Mouse (Mus musculus) embryonic facial prominence, embryonic 12.5 days (tissue): Measurements from ENCODE around the gene Dvl2. TPM values are rescaled to one million over a fixed set of nuclear protein-coding genes. Genes with fewer than 3 reads are reported as not detected.

Source experiments
- ATAC-seq: fragments of 200-750 bp; cut with Nextera tagmentation; 2 replicates; pipeline ENCODE4 v1.8.0; 2017; ENCODE audit not compliant: insufficient number of reproducible peaks, insufficient read depth, low FRiP score, low TSS enrichment
- H3K27ac ChIP-seq: fragments of 300-500 bp; sonication (generic); 2 replicates; pipeline ENCODE4 v1.5.1; 2016; ENCODE audit warnings: mild to moderate bottlenecking
- H3K27me3 ChIP-seq: fragments of 300-500 bp; sonication (generic); 2 replicates; pipeline ENCODE4 v1.6.1; 2016; ENCODE audit warnings: mild to moderate bottlenecking, moderate library complexity
- H3K36me3 ChIP-seq: fragments of 300-500 bp; sonication (generic); 2 replicates; pipeline ENCODE4 v1.6.1; 2016; ENCODE audit warnings: mild to moderate bottlenecking
- H3K4me1 ChIP-seq: fragments of 300-500 bp; sonication (generic); 2 replicates; pipeline ENCODE4 v1.6.1; 2016
- H3K4me2 ChIP-seq: fragments of 300-500 bp; sonication (generic); replicated peaks from 2 replicates; pipeline ENCODE4 v1.6.1; 2016; ENCODE audit warnings: mild to moderate bottlenecking, moderate library complexity
- H3K4me3 ChIP-seq: fragments of 300-500 bp; sonication (generic); 2 replicates; pipeline ENCODE4 v1.5.1; 2016; ENCODE audit warnings: mild to moderate bottlenecking
- H3K9ac ChIP-seq: fragments of 300-500 bp; sonication (generic); 2 replicates; pipeline ENCODE4 v1.6.1; 2016; ENCODE audit warnings: mild to moderate bottlenecking, moderate library complexity
- H3K9me3 ChIP-seq: fragments of 300-500 bp; sonication (generic); 2 replicates; pipeline ENCODE4 v1.6.1; 2016; ENCODE audit warnings: mild to moderate bottlenecking, moderate library complexity
- WGBS: fragments of 180-500 bp; shearing (Covaris S2); methylation state at CpG from one replicate; pipeline ENCODE4 v1.1.7; 2016; 5-methylcytosine and 5-hydroxymethylcytosine counted together
- polyA plus RNA-seq: library from polyadenylated mRNA; unstranded; fragments of >200 nt; fragmentation: Nextera tagmentation; extraction: Ambion mirVana; gene quantifications from 2 replicates; pipeline ENCODE4 v1.2.1, GENCODE M21; 2016

Gene Dvl2
- polyA plus RNA-seq, 1 experiment from 2014 or later: 67.2 TPM

- Histone ChIP-seq H3K27ac (peak overlapping the region; percentile 99), H3K4me2 (peak overlapping the region; percentile 51), H3K4me1 (peaks cover 22% of the 10 kb centered on the region), H3K9ac (peak overlapping the region; percentile 95), H3K36me3 (peaks cover 42% of the 10 kb centered on the region), H3K9me3 (no peaks in the 10 kb centered on the region), H3K27me3 (no peaks in the 10 kb centered on the region), H3K4me3 (peak overlapping the region; percentile 81)
- WGBS: 1% methylated on average over 60 of the region's 66 CpGs
- peak; percentile 0; the same call in 1 of the 2 replicates for ATAC-seq
These were observed 4.0 kb upstream of the Dvl2 start for GRCm38 (mm10) chr11:69996161-69997061.

- H3K4me1 ChIP-seq: peaks cover 29% of the 10 kb centered on the region
- peak overlapping the region; percentile 81 for H3K4me3 ChIP-seq
- peak overlapping the region; percentile 51 for H3K4me2 ChIP-seq
- peak overlapping the region; percentile 95 for H3K9ac ChIP-seq
- peak; percentile 18 for ATAC-seq
- under 1% methylated on average over 38 of the region's 44 CpGs for WGBS
- no peaks in the 10 kb centered on the region for H3K9me3 ChIP-seq
- H3K27ac ChIP-seq: peak overlapping the region; percentile 99
- no peaks in the 10 kb centered on the region for H3K27me3 ChIP-seq
- H3K36me3 ChIP-seq: peaks cover 42% of the 10 kb centered on the region
These were observed 3.3 kb upstream of the Dvl2 start for GRCm38 (mm10) chr11:69997070-69997509.

DNA sequence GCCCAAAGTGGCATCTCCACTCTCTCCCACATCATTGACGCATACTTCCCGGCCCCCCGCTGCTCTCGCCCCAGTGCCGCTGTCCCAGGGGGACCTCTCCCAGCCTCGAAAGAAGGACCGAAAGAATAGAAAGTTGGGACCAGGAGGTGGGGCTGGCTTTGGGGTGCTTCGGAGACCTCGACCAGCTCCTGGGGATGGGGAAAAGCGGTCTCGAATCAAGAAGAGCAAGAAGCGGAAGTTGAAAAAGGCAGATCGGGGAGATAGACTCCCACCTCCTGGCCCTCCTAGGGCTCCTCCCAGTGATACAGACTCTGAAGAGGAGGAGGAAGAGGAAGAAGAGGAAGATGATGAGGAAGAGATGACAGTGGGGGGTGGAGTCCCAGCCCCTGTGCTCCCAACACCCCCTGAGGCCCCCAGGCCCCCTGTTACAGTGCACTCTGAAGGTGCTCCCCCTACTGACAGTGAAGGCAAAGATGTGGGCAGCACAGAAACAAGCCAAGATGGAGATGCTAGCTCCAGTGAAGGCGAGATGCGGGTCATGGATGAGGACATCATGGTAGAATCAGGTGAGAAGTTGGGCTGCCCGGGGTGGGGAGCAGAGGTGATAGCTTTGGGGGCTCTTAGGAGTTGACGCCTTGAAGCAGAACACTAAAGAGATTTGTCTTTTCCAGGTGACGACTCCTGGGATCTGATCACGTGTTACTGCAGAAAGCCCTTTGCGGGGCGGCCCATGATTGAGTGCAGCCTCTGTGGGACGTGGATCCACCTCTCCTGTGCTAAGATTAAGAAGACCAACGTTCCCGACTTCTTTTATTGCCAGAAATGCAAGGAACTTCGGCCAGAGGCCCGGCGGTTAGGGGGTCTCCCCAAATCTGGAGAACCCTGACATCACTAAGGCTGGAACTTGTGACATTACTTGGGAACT lies 1.6 kb upstream of the Dvl2 start:
- peaks cover 39% of the 10 kb centered on the region for H3K4me1 ChIP-seq
- 94% methylated on average over 27 of the region's 27 CpGs for WGBS
- ATAC-seq: no peak
- H3K9ac ChIP-seq: peak overlapping the region; percentile 43; the same call in 1 of the 2 replicates
- no peak overlapping the region for H3K4me2 ChIP-seq
- H3K4me3 ChIP-seq: 0 out of 2 replicates have a peak overlapping the region, but pooled peaks have one; percentile 81
- no peaks in the 10 kb centered on the region for H3K9me3 ChIP-seq
- H3K27ac ChIP-seq: 0 out of 2 replicates have a peak overlapping the region, but pooled peaks have one; percentile 41
- peaks cover 35% of the 10 kb centered on the region for H3K36me3 ChIP-seq
- H3K27me3 ChIP-seq: no peaks in the 10 kb centered on the region

DNA sequence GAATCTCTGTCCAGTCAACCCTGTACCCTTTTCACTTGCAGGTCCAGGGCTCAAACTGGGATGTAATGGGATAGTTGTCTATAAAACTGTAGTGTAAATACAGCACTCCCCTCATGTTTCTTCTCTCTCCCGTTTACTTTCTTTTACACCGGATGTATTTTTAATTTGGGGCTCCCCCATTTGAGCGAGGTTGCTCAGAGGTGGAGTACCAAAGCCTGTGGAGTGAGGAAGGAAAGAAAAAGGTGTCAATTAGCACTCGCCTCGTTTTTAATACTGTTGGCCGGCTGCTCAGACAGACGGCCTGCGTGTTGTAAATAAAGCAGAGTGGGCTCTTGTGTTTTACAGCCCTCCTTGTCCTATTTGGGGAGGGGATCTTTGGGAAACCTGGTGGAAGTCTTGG lies 729 bp upstream of the Dvl2 start:
- Histone ChIP-seq H3K27me3 (no peaks in the 10 kb centered on the region), H3K9ac (no peak overlapping the region), H3K4me1 (peaks cover 39% of the 10 kb centered on the region), H3K4me3 (peak overlapping the region; percentile 81; the same call in 1 of the 2 replicates), H3K4me2 (peak overlapping the region; percentile 37; the same call in 1 of the 2 replicates), H3K27ac (peak overlapping the region; percentile 70; the same call in 1 of the 2 replicates), H3K36me3 (peaks cover 30% of the 10 kb centered on the region), H3K9me3 (no peaks in the 10 kb centered on the region)
- ATAC-seq: no peak
- WGBS: 85% methylated on average over 8 of the region's 8 CpGs

DNA sequence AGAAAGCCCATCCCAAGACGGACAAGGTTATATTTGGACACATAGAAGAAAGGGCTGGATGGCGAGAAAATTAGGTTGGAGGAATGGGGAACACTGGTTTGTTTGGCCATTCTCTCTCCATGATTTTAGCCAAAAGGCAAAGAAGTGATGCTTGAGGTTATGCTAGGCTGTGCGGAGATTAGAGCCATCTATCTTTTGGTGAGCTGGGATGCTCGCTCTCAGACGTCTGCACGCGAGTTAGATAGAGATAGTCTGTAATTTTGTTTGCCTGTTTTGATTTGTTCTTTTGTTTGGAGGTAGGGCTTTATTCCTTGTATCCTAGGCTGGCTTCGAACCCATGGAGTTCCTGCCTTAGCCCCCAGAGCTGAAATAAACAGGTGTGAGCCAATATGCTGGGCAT lies 764 bp downstream of the Dvl2 start:
- peak overlapping the region; percentile 98 for H3K27ac ChIP-seq
- no peak for ATAC-seq
- H3K4me3 ChIP-seq: peak overlapping the region; percentile 81
- H3K27me3 ChIP-seq: no peaks in the 10 kb centered on the region
- H3K4me1 ChIP-seq: peaks cover 39% of the 10 kb centered on the region
- peaks cover 43% of the 10 kb centered on the region for H3K36me3 ChIP-seq
- 12% methylated on average over 8 of the region's 8 CpGs for WGBS
- peak overlapping the region; percentile 93 for H3K4me2 ChIP-seq
- H3K9me3 ChIP-seq: no peaks in the 10 kb centered on the region
- H3K9ac ChIP-seq: peak overlapping the region; percentile 72

GRCm38 (mm10) chr11:70001865-70002264 lies 1.5 kb downstream of the Dvl2 start:
- Histone ChIP-seq H3K9ac (peak overlapping the region; percentile 24; the same call in 1 of the 2 replicates), H3K4me3 (peak overlapping the region; percentile 81), H3K9me3 (no peaks in the 10 kb centered on the region), H3K4me1 (peaks cover 39% of the 10 kb centered on the region), H3K27ac (no peak overlapping the region), H3K4me2 (peak overlapping the region; percentile 93), H3K36me3 (peaks cover 50% of the 10 kb centered on the region), H3K27me3 (no peaks in the 10 kb centered on the region)
- ATAC-seq: no peak

GRCm38 (mm10) chr11:70002471-70002870 lies 2.1 kb downstream of the Dvl2 start:
- Histone ChIP-seq H3K4me1 (peaks cover 37% of the 10 kb centered on the region), H3K27me3 (no peaks in the 10 kb centered on the region), H3K4me2 (peak overlapping the region; percentile 93), H3K9me3 (no peaks in the 10 kb centered on the region), H3K27ac (no peak overlapping the region), H3K36me3 (peaks cover 56% of the 10 kb centered on the region), H3K9ac (peak overlapping the region; percentile 24; the same call in 1 of the 2 replicates), H3K4me3 (peak overlapping the region; percentile 81)
- 87% methylated on average over 2 of the region's 2 CpGs for WGBS
- ATAC-seq: no peak

GRCm38 (mm10) chr11:70005521-70005920 lies 5.1 kb downstream of the Dvl2 start:
- Histone ChIP-seq H3K27ac (no peak overlapping the region), H3K27me3 (no peaks in the 10 kb centered on the region), H3K4me1 (peaks cover 24% of the 10 kb centered on the region), H3K9ac (no peak overlapping the region), H3K4me2 (no peak overlapping the region), H3K4me3 (no peak overlapping the region), H3K9me3 (no peaks in the 10 kb centered on the region), H3K36me3 (peaks cover 62% of the 10 kb centered on the region)
- ATAC-seq: no peak
- WGBS: 48% methylated on average over 5 of the region's 5 CpGs

DNA sequence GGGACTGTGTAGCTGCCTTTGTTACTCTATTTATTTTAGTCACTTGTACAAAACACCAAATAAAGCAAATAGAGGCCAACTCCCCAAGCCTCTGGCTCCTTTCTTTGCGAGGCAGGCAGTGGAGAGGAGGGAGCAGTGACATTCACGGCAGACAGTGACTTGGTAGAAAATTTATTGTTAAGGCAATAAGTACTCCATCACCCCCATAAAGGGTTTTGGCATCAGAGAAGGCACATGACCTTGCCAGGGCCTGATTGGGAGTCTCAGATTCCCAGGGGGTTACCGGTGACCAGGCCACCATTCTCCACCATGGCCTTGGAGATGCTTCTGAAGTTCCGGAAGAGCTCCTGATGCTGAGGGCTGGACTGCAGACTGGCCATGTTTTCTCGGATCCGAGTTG lies 9.6 kb downstream of the Dvl2 start:
- Histone ChIP-seq H3K4me1 (peaks cover 12% of the 10 kb centered on the region), H3K9me3 (no peaks in the 10 kb centered on the region), H3K27ac (no peak overlapping the region), H3K9ac (no peak overlapping the region), H3K27me3 (no peaks in the 10 kb centered on the region), H3K4me2 (no peak overlapping the region), H3K4me3 (no peak overlapping the region), H3K36me3 (peaks cover 94% of the 10 kb centered on the region)
- WGBS: 81% methylated on average over 6 of the region's 6 CpGs
- ATAC-seq: no peak

- H3K4me2 ChIP-seq: no peak overlapping the region
- H3K27me3 ChIP-seq: no peaks in the 10 kb centered on the region
- no peaks in the 10 kb centered on the region for H3K9me3 ChIP-seq
- WGBS: 91% methylated on average over 11 of the region's 12 CpGs
- no peak overlapping the region for H3K27ac ChIP-seq
- no peak overlapping the region for H3K9ac ChIP-seq
- no peak for ATAC-seq
- peaks cover 12% of the 10 kb centered on the region for H3K4me1 ChIP-seq
- peaks cover 89% of the 10 kb centered on the region for H3K36me3 ChIP-seq
- no peak overlapping the region for H3K4me3 ChIP-seq
These were observed 10.2 kb downstream of the Dvl2 start for GRCm38 (mm10) chr11:70010548-70010947.

GRCm38 (mm10) chr11:70010961-70011360 lies 10.6 kb downstream of the Dvl2 start:
- 82% methylated on average over 10 of the region's 10 CpGs for WGBS
- H3K9me3 ChIP-seq: no peaks in the 10 kb centered on the region
- H3K9ac ChIP-seq: no peak overlapping the region
- H3K27me3 ChIP-seq: no peaks in the 10 kb centered on the region
- H3K4me3 ChIP-seq: no peak overlapping the region
- no peak overlapping the region for H3K4me2 ChIP-seq
- H3K4me1 ChIP-seq: peaks cover 12% of the 10 kb centered on the region
- H3K27ac ChIP-seq: no peak overlapping the region
- ATAC-seq: no peak
- peaks cover 85% of the 10 kb centered on the region for H3K36me3 ChIP-seq
